Mouse (Mus musculus) G1E (cell line): ENCODE results near the gene Narfl.

Experiments
- CTCF ChIP-seq: IDR thresholded peaks from 2 replicates; pipeline ENCODE4 v1.5.1; 2012; ENCODE audit warnings: low read depth, low read length, inconsistent platforms, mixed read lengths
- POLR2AphosphoS5 ChIP-seq: IDR thresholded peaks from 2 replicates; pipeline ENCODE4 v1.6.1; 2012; ENCODE audit warnings: low read depth, low read length, inconsistent platforms; ENCODE audit not compliant: insufficient replicate concordance

- TF ChIP-seq CTCF, result no peak
- TF ChIP-seq POLR2AphosphoS5, result no peak
Observed at GRCm38 (mm10) chr17:25760148-25760547, 13.4 kb upstream of the Narfl start.
